Mouse (Mus musculus): ENCODE measurements around the gene Ubash3b.
A peak's percentile ranks its signal among the peaks of the same experiment; 100 is the strongest.

Ubash3b gene

GRCm38 (mm10) chr9:40997116-40997779 is 164.2 kb downstream of the Ubash3b start:
- no peak for DNase-seq (ENCODE audit: low spot score in 2 of 2)

DNA sequence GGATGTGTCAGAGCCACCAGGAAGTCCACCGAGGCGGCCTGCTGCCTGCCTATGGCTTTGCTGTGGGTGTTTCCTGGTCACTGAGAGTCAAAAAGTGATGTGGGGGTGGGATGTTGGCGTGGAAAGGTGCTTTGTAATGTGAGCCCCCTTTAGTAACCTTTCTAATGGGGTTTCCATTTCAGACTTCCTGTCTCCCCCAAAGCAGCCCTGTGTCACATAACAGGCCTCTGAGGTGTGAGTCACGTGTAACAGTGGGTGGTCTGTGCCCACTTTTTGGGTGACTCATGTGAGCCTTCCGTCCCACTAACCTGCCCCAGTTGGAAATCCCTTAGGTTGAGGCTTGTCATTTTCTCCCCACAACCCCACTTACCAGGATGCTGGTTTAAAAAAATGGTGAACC is 167.4 kb downstream of the Ubash3b start:
- no peak for DNase-seq (ENCODE audit: low spot score in 2 of 2)

DNA sequence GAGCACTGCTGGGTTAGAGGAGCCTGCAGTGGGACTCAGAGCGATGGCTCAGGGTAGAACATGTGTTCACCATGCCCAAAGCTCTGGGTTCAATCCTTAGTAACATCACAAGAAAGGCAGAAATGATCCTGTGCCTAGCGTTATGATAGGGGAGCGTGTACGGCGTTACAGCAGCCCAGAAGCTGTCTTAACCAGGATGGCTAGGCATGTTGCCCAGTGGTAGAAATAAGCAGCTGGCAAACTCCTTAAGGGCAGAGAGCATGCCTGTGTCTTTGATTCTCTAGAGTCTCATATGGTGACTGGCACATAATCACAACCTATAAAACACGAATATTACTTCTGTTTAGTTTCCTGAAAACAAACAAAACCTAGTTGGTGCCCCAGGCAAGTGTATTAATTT is 170.0 kb downstream of the Ubash3b start:
- no peak for DNase-seq (ENCODE audit: low spot score in 2 of 2)

- peak; percentile 29 to 66 for DNase-seq (ENCODE audit: low spot score in 2 of 2)
These were observed 171.4 kb downstream of the Ubash3b start for GRCm38 (mm10) chr9:40989940-40990588.

DNA sequence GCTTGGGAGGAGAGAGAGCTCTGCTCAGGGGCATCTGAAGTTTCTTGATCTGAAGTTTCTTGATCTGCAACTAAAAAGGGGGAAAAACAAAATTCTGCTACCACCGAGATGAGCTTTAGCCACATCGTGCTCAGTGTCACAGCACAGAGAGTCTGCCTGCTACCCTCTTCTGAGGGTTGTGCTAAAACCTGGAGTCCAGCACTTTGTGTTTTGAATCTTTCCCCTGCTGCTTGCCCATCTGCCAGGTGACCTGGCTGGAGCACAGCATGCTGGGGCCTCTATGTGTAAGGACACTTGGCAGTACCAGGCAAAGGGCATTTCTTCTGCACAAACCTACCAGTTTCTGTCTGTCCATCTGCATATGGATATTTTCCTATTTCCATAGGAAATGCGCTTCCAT is 177.2 kb downstream of the Ubash3b start:
- no peak for DNase-seq (ENCODE audit: low spot score in 2 of 2)

- no peak for DNase-seq (ENCODE audit: low spot score in 2 of 2)
These were observed 177.7 kb downstream of the Ubash3b start for GRCm38 (mm10) chr9:40983758-40984157.

- DNase-seq (ENCODE audit: low spot score in 2 of 2) = no peak
These were observed 179.0 kb downstream of the Ubash3b start for GRCm38 (mm10) chr9:40982480-40982879.

GRCm38 (mm10) chr9:40974042-40974801 is 187.3 kb downstream of the Ubash3b start:
- DNase-seq (ENCODE audit: low spot score in 2 of 2) = no peak

- DNase-seq (ENCODE audit: low spot score in 2 of 2) = no peak
These were observed 197.1 kb downstream of the Ubash3b start for GRCm38 (mm10) chr9:40964418-40964714.

DNA sequence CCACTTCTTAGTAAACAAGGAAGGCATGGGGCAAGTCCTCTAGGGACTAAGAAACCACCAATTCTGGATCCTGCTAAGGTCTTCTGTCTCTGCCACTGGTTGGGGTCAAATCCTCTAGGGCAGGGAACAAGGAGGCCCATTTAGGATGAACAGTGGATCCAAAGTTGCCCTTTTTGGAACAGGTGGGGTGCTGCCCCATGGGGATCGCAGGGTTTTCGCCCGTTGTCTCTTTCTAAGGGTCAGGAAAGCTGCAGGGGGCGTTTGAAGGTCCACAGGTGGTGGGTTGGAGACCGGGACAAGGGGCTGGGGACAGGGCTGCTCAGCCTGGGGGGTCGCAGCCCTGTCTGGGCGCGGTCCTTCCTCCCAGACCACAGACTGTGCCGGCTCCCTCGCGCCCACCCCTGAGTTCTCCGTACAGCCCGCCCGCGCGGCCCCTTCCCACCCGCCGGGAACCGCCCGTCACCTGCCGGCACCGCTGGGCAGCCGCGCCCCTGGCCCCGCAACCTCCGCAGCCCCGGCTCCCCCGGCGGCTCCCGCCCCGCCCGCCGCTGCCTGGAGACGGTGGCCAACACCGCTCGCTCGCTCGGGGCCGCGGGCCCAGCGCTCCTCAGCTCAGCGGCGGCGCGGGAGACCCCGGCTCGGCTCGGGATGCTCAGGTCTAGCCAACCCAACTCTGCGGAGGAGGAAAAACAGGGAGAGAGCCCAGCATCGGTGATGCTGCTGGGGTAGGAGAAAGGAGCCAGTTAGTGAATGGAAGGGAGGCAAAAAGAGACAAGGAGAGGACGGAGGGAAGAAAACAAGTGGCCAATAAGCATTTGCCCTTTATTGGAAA is 197.7 kb downstream of the Ubash3b start, which contains the start of gene Jhy:
Jhy (minus strand) TSS at position 533 of the 832 bp plus-strand sequence.
- DNase-seq (ENCODE audit: low spot score in 2 of 2) = no peak

DNA sequence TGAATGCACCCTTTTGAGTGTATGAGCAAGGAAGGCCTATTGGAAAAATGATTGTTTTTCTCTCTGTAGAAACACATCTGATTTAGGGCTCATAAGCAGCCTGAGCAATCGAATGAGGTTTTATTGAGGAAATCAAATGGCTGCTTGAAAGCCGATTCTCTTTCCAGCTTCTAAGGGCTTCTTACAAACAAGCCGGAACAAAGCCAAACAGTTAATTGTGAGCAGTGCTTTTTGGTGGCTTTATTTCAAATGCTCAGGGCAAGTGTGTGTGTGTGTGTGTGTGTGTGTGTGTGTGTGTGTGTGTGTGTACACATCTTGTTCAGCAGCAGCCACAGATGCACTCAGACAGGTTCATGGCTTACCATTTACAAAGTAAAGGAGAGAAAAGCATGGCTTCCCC is 200.1 kb downstream of the Ubash3b start:
- DNase-seq (ENCODE audit: low spot score in 2 of 2) = no peak
